Mouse (Mus musculus) brown adipose tissue, adult 24 weeks (tissue): ENCODE data around the gene Magi2. TPM values are rescaled to one million over a fixed set of nuclear protein-coding genes. Genes with fewer than 3 reads are reported as not detected.

Source experiments
- H3K27ac ChIP-seq: fragments of 200-500 bp; replicated peaks from 2 replicates; pipeline ENCODE4 v1.5.1; 2012; ENCODE audit warnings: low read depth, mild to moderate bottlenecking, low read length
- H3K4me1 ChIP-seq: fragments of 200-500 bp; 2 replicates; pipeline ENCODE4 v1.6.1; 2012; ENCODE audit warnings: low read length, mixed read lengths; ENCODE audit not compliant: control insufficient read depth, insufficient read depth, insufficient read length
- H3K4me3 ChIP-seq: fragments of 200-500 bp; 2 replicates; pipeline ENCODE4 v1.5.1; 2012; ENCODE audit warnings: low read depth, mild to moderate bottlenecking, low read length, moderate library complexity; ENCODE audit not compliant: insufficient read depth
- polyA plus RNA-seq: library from polyadenylated mRNA; stranded (reverse); fragments of >200 nt; gene quantifications from 2 replicates; pipeline ENCODE4 v1.2.4, GENCODE M21; 2012; ENCODE audit not compliant: missing spikeins, insufficient read depth, insufficient read length

Gene Magi2
- polyA plus RNA-seq, 1 experiment, result 1.2 TPM

DNA sequence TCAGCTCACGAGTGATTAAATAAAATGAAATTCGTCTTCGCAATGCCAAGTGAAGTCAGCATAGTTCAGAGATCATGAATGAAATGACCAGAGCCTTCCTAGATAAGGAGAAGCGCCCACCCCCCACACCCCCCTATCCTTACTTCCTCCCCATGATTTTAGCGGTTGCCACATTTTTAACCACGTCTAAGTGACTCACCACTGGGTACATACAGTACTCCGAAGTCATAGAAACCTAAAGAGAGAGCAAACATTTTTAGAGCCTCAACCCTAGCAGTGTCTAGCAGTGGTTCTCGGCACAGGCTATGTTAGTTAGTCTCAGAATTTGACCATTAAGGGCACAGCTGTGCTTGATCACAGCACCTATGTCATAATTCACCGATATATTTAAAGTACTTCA, 1385.8 kb downstream of the Magi2 start:
- H3K4me1 ChIP-seq, result no peaks in the 10 kb centered on the region
- H3K27ac ChIP-seq, result no peak overlapping the region
- no peak overlapping the region for H3K4me3 ChIP-seq

DNA sequence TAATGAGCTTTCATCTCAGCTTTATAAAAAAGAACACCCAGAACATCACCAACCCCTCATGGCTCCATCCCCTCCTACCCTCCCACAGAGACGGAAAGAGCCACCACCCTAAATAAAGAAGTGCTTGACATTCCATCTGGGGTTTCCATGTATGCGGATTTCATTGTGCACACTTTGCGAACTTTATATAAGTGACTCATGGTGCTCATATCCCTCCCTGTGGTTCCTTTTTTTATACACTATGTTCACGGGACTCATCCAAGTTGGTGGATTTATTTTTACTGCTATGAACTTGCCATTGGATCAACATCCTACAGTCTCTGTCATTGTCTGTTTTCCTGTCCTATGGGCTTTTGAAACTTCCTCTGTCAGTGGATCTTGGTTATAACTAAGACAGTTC, 1388.1 kb downstream of the Magi2 start:
- Histone ChIP-seq H3K27ac (no peak overlapping the region), H3K4me3 (no peak overlapping the region), H3K4me1 (no peaks in the 10 kb centered on the region)

DNA sequence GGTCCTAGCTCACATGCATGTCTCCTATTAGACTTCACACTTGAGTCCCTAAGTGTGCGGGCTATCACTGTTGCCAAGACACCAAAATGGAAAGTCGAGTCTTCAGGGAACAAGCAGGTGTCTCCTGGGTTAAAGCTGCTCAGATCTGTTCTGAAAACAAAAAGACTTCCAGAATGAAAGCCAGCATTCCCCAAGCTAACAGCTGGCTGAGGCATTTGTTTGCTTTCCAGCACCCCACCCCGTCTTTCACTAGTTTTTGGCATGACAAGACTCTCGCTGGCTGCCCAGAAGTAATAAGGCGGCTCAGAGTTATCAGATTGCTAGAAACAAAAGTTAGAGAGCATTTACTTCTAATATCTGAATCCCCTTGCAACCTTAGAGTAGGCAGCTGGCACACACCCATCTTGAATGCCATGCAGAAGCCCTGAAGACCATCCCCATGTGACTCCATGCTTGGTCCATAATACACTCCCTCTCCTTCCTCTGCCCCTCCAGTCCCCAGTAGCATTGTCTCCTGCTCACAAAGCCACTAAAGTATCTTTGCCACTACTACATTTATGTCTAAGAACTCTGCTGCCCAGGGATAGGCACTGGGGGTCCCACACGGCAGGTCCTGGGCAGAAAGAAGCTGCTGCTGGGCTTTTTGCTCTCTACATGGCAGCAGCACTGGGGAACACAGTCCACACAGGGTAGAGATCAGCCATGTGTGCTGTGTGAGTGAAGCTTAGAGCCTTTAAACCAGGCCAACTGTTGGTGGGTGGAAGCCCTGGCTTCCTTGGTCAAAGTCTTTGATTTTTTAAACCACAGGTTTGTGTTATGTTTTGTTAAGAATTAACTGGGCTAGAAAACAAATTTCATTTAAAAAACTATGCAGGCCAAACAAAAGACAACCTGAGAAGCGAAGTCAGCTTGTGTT, 1394.0 kb downstream of the Magi2 start:
- Histone ChIP-seq H3K27ac (no peak overlapping the region), H3K4me3 (no peak overlapping the region), H3K4me1 (no peaks in the 10 kb centered on the region)

DNA sequence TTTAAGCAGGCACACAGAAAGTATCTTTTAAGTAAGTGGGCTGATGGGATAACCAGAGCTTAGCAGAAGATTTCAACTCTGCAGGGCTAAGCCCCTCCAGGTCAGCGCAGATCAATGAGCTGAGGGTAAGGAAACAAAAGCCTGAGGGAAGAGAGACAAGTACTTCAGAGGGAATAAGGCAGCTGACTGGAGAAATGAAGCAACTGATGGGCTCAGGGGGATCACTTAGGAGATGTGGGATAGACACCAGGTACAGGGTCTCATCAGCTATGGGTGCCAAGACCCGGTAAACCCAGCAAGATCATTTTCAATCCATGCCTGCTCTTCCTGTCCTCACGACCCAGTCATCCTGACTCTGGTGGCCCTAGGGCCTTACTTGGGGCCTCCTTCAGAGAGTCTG, 1395.6 kb downstream of the Magi2 start:
- H3K4me1 ChIP-seq, result no peaks in the 10 kb centered on the region
- H3K27ac ChIP-seq, result no peak overlapping the region
- no peak overlapping the region for H3K4me3 ChIP-seq

DNA sequence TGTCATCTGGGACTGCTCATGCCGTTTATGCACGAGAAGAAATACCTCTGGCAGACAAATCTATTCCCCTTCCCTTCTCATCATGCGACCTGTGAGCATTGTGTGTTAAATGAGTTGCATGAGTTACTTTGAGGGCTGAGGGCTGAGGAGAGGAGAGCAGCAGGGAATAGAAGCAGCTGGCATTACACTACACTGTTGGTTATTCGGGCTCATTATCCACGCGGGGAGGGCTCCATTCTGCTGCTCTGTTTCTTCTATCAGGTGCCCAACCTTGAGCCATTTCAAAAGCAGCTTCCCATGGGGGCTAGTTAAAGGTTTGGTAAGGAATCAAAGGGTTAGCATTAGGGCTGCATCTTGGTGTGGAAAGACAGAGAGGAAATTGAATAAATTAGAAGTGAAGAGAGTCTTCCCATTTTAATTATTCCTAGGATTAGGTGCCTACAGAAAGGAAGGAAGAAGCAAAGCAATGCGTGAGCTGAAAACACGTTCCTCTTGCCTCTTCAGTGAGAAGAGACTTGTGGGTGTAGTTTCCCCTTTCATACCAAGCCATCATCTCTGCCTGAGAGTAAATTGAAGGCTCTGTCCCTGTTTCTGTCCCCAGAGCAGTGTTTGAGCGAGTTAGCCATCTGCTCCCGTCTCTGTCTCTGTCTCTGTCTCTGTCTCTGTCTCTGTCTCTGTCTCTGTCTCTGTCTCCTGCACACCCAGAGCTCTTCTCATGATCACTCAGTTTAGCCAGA, 1396.2 kb downstream of the Magi2 start:
- no peaks in the 10 kb centered on the region for H3K4me1 ChIP-seq
- H3K27ac ChIP-seq, result no peak overlapping the region
- no peak overlapping the region for H3K4me3 ChIP-seq

DNA sequence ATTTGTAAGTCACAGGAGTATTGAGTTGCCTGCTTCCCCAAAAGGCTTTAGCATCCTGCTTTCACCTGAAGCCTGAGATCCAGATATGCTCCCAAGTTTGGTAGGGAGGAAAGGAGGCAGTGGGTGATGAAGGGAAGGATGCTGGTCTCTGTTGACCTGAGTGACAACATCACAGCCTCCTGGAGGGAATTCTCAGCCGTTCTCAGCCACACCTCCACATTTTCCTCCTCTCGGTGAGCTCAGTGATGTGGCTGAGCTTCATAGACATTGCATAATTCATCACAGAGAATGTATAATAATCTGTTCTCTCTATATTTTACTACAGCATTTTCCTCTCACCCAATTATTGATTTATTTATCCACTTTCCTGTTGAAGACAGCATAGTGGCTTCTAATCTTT, 1398.3 kb downstream of the Magi2 start:
- H3K4me3 ChIP-seq, result no peak overlapping the region
- H3K4me1 ChIP-seq, result no peaks in the 10 kb centered on the region
- H3K27ac ChIP-seq, result no peak overlapping the region

DNA sequence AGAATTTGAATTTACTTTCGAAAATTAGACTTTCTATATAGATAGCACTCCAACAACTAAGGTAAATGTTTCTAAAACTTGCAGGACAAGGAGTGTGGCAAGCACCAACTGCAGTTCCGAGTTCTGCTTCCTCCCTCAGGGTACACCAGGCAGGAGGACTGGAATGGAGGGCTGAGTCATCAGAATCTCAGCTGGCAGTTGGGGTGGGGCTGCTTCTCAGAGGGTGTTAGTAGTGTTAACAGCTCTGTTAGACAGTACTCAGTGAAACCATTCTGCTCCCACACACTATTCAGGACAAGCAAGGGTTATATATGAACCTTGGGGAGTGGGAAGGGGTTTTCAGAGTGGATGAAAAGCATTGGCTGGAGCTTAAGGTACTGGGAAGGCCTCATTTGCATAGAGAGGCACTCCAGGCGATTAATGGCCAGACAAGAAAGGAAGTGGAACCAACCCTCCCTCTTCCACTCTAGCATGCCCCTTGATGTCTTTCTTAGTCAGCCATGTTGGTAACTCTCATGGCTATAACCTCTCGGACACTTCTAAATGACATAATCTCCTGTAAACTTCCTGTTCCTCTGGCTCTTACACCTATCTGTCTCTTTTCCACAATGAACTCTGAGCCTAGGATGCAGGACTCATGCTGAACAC, 1402.2 kb downstream of the Magi2 start:
- no peak overlapping the region for H3K4me3 ChIP-seq
- no peak overlapping the region for H3K27ac ChIP-seq
- no peaks in the 10 kb centered on the region for H3K4me1 ChIP-seq

DNA sequence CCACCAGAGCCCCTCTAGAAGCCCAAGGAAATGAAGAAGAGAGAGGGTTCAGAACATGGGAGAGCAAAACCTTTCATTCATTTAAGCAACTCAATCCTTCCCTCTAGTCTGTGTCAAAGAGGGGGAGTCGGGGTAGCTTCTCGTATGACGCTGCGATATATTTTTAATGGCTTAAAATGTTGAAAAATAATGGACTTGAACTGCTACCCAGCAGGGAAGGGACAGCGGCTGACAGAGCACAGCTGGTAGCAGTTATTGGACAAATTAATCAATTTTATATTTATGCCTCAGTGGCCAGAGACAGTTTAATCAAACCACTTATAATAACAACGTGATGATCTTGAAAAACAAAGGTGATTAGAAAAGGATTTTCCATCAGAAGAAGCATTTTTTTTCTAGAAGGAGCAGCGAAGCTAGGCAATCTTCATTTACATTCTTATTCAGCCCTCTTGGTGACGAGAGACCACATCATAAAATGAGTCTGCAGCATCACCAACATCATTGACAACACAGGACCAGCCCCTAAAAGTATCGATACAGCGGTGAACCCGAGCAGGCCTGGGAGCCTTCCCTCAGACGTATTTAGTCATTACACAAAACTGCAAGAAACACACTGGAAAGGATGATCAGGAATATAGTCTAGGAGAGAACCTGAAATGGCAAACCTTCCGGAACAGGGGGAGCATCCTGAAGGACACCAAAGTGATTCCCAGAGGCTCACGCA, 1407.4 kb downstream of the Magi2 start:
- H3K4me1 ChIP-seq, result no peaks in the 10 kb centered on the region
- no peak overlapping the region for H3K27ac ChIP-seq
- no peak overlapping the region for H3K4me3 ChIP-seq

DNA sequence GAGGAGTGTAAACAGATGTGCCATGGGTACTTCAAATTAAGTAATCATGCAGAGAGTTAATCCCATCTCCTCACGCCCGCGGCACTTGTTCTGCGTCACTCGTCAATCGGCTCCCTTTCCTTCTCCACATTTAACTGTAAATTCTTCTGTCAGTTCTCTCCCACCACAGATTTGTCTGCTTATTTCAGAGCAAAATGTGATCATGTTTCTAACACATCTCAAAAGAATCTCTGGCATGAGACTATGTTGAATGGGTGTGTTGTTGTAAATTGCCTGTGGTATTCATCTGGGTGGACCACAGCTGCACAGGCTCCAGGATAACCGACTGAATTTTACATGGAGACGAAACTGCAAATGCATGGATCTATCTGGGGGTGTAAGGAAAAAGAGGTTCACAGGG, 1408.0 kb downstream of the Magi2 start:
- H3K4me3 ChIP-seq, result no peak overlapping the region
- no peaks in the 10 kb centered on the region for H3K4me1 ChIP-seq

DNA sequence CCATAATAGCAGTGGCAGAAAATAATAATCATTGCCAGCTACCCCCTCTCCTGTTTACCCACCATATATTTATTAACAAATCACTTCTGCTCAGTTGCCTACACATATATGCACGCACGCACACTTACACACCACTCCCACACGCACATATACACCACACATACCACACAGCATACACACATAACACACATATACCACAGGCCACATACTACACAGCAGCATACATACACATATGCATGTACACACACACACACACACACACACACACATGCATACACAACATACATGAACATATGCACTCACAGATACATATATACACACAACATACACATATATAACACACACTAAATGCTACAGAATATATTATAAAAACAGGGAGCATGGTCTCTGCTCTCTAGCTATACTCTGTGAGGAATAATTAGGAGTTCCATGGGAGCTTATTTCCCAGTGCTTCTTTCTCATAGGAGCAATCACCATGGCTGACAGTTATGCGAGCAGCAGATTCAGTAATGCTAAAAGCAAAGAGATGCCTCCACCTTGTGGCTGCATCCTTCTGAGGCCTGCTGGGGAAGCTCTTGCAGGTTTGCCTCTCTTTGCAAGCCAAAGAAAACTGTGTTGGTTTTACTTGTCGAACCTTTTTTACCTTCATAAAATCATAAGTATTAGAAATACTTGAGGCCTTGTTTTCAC, 1410.6 kb downstream of the Magi2 start:
- no peak overlapping the region for H3K27ac ChIP-seq
- no peaks in the 10 kb centered on the region for H3K4me1 ChIP-seq
- H3K4me3 ChIP-seq, result no peak overlapping the region

More for the DNA sequence above, 1408.0 kb downstream of the Magi2 start:
- no peak overlapping the region for H3K27ac ChIP-seq

DNA sequence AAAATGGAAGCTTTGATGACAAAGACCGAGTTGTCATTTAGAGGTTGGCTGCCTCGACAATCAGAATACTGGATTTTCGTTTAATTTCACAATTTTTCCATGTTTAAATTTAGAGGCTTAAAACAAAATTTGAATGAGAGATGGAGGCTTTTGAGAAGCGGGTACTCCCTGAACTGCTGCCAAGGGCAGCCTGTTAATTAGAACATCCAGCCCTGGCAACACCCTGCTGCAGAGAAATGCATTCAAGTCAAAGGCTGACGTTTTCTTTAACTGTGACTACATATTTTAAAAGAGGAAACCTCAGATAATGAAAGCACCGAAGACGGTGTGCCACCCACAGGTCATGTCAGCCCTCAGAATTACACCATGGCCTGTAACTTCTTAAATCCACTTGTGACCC, 1415.4 kb downstream of the Magi2 start:
- no peak overlapping the region for H3K4me3 ChIP-seq
- H3K27ac ChIP-seq, result no peak overlapping the region
- no peaks in the 10 kb centered on the region for H3K4me1 ChIP-seq

DNA sequence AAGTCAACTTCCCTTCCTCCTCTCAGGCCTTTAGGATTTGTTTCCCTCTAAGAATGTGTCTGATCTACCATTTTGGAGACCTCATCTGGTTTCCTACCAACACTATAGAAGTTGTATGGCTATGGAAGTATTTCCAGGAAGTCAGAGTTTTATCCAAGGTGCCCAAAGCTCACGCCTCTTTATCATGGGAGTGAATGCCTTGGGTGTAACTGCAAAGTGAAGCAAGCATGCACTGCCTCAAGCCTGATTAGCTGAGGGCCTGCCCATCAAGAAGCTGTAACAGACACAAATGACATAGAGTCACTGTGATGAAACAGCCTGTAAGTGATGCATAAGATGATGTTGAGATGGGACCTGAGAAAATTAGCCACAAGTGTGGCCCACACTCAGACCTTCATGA, 1416.9 kb downstream of the Magi2 start:
- Histone ChIP-seq H3K4me1 (no peaks in the 10 kb centered on the region), H3K27ac (no peak overlapping the region), H3K4me3 (no peak overlapping the region)

DNA sequence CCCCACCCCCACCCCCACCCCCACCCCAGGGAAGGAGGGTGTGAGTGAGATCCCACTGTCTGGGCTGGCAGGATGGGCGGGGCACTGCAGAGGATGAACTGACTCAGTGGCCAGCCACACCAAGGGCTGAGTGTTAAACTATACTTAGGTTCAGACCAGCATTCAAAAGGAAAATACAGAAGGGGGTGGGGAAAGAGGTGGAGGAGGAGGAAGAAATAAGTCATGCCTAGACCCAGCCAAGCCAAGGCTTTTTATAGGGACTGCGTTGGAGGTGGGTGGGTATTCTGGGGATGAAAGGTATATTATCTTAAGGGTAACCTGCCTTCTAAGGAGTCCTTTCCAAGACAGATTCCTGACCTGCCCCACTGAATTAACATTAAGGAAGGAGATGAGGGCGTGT, 1420.1 kb downstream of the Magi2 start:
- no peak overlapping the region for H3K4me3 ChIP-seq
- no peaks in the 10 kb centered on the region for H3K4me1 ChIP-seq
- no peak overlapping the region for H3K27ac ChIP-seq

DNA sequence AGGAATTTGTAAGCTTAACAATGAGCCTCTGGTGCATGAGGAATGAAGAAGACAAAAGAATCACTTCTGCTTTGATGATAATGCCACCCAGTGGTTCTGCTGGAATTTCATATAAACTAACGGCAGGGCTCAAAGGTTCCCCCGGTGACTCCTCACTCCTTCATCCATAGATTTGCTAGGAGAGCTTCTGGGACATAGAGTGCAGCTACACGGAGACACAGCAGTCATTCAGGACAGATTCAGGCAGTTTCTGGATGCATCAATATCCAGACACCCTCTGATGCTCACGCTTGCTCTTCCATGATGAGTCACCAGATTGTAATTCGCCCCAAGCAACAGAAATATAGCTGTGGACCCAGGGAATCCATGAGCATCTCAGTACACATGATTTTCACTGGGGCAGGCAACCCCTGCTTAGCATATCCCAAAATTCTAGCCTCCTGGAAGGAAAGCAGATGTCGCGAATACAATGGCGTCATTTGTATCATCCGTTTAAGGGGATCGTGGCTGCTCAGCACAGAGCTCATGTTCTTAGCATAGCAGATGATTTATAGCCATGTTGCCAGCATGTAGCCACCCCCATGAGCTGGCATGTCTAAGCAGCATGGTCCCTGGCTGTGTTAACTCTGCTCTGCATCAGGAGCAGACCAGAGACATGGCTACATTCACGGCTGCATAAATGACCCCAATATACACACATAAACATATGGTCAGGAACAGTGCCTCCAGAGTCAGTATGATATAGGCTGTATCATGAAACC, 1426.8 kb downstream of the Magi2 start:
- no peak overlapping the region for H3K27ac ChIP-seq
- H3K4me3 ChIP-seq, result no peak overlapping the region
- H3K4me1 ChIP-seq, result no peaks in the 10 kb centered on the region
